Mouse (Mus musculus): ENCODE data around the gene Sfpq.

GRCm38 (mm10) chr4:127051121-127051520 lies 30.0 kb downstream of the Sfpq start:
- no peak for TF ChIP-seq CTCF (conservative IDR thresholded peaks at IDR 0.05; ENCODE audit: insufficient read depth, insufficient read length, low read depth, low read length)
- TF ChIP-seq POLR2A (IDR thresholded peaks at IDR 0.05; ENCODE audit: low read depth, low read length): no peak
